Mouse (Mus musculus): ENCODE measurements around the gene Dusp2. TPM values are rescaled to one million over a fixed set of nuclear protein-coding genes. Genes with fewer than 3 reads are reported as not detected.

Dusp2 gene
- polyA plus RNA-seq, 1 experiment from 2014 or later, result 7.7 TPM

DNA sequence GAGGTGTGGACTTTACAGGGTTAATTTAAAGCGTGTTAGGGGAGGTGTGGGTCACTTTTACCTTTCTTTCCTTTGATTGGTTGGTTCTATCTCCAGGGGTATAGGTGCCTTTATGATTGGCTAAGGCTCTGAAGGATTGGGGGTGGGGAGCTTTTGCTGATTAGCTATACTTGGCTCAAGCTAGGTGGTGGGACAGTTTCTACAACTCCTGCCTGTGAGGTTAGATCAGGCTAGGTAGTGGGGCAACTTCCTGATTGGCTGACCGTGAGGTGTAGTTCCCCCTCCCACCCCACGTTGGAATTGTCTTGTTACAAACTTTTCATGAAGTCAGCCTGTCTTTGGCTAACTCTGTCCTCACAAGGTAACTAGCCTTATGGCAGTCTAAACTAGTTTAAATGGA lies 28.8 kb upstream of the Dusp2 start:
- Histone ChIP-seq H3K27me3 (replicated peaks; ENCODE audit: control insufficient read depth, insufficient read depth, low read length) (no peaks in the 10 kb centered on the region), H3K4me1 (replicated peaks; ENCODE audit: control insufficient read depth, insufficient read depth, low read length) (no peaks in the 10 kb centered on the region), H3K9me3 (ENCODE audit: control insufficient read depth, low read length) (no peaks in the 10 kb centered on the region), H3K36me3 (ENCODE audit: control insufficient read depth, insufficient read depth) (no peaks in the 10 kb centered on the region), H3K4me3 (replicated peaks; ENCODE audit: low read length) (no peak overlapping the region), H3K27ac (ENCODE audit: low read length) (no peak overlapping the region), H3K4me2 (ENCODE audit: low read length) (no peak overlapping the region), H3K9ac (replicated peaks; ENCODE audit: low read depth, low read length) (no peak overlapping the region)
- ATAC-seq, result no peak
- 55% methylated on average over 3 of the region's 3 CpGs for WGBS

DNA sequence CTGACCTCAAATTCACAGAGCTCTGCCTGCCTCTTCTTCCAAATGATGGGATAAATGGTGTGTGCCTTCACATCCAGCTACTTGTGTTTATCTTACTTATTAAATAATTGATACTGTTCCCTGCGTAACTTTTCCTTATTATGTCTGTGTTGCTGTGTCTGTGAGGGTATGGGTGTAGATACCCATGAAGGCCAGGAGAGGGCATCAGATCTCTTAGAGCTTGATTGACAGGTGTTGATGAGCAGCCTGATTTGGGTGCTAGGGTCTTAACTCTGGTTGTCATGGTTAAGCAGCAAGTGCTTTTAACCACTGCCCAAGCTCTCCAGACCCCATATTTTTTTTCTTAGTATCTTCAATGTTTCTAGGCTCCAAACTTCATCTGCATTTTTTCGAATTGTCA lies 27.3 kb upstream of the Dusp2 start:
- no peak for ATAC-seq
- WGBS, result 94% methylated on average over 2 of the region's 2 CpGs

DNA sequence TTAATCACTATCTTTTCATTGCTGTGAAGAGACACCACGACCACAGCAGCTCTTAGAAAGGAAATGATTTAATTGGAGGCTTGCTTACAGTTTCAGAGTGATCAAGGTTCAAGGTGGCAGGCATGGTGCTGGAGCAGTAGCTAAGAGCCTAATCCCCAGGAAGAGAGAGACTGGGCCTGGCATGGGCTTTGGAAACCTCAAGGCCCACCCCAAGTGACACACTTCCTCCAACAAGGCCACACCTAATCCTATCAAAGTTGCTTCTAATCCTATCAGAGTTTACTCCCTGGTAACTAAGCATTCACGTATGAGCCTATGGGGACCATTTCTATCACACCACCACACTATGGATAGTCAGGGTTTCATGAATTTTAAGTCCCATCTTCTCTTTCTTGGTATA lies 25.7 kb upstream of the Dusp2 start:
- 67% methylated on average over 2 of the region's 2 CpGs for WGBS

More for the DNA sequence above, 27.3 kb upstream of the Dusp2 start:
- H3K4me1 ChIP-seq (replicated peaks; ENCODE audit: control insufficient read depth, insufficient read depth, low read length), result no peaks in the 10 kb centered on the region
- H3K36me3 ChIP-seq (ENCODE audit: control insufficient read depth, insufficient read depth), result no peaks in the 10 kb centered on the region
- H3K27me3 ChIP-seq (replicated peaks; ENCODE audit: control insufficient read depth, insufficient read depth, low read length), result no peaks in the 10 kb centered on the region
- no peak overlapping the region for H3K4me3 ChIP-seq (replicated peaks; ENCODE audit: low read length)
- no peak overlapping the region for H3K4me2 ChIP-seq (ENCODE audit: low read length)
- no peak overlapping the region for H3K27ac ChIP-seq (ENCODE audit: low read length)
- no peak overlapping the region for H3K9ac ChIP-seq (replicated peaks; ENCODE audit: low read depth, low read length)
- no peaks in the 10 kb centered on the region for H3K9me3 ChIP-seq (ENCODE audit: control insufficient read depth, low read length)

DNA sequence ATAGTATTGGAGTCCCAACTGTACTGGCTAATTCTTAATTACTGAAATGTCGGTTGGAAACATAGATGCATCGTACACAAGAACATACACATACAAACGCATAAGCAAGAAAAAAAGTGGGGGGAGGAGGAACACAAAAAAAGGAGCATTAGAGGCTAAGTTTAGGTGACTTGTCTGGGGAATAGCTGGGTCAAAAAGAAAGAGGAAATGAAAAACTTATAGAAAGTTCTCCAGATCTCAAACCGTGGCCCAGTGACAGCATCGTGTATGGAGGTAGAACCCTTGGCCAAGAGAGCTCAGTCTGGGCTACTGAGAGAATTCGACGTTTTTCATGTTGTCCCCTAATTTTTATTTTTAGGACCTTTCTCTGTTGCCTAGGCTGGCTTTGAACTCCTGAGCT lies 25.3 kb upstream of the Dusp2 start:
- Histone ChIP-seq H3K4me2 (ENCODE audit: low read length) (no peak overlapping the region), H3K27me3 (replicated peaks; ENCODE audit: control insufficient read depth, insufficient read depth, low read length) (no peaks in the 10 kb centered on the region), H3K9me3 (ENCODE audit: control insufficient read depth, low read length) (no peaks in the 10 kb centered on the region), H3K4me1 (replicated peaks; ENCODE audit: control insufficient read depth, insufficient read depth, low read length) (no peaks in the 10 kb centered on the region), H3K9ac (replicated peaks; ENCODE audit: low read depth, low read length) (no peak overlapping the region), H3K27ac (ENCODE audit: low read length) (no peak overlapping the region), H3K36me3 (ENCODE audit: control insufficient read depth, insufficient read depth) (no peaks in the 10 kb centered on the region), H3K4me3 (replicated peaks; ENCODE audit: low read length) (no peak overlapping the region)
- 92% methylated on average over 7 of the region's 7 CpGs for WGBS
- no peak for ATAC-seq

More for the DNA sequence above, 25.7 kb upstream of the Dusp2 start:
- Histone ChIP-seq H3K27me3 (replicated peaks; ENCODE audit: control insufficient read depth, insufficient read depth, low read length) (no peaks in the 10 kb centered on the region), H3K4me3 (replicated peaks; ENCODE audit: low read length) (no peak overlapping the region), H3K9ac (replicated peaks; ENCODE audit: low read depth, low read length) (no peak overlapping the region), H3K4me2 (ENCODE audit: low read length) (no peak overlapping the region), H3K36me3 (ENCODE audit: control insufficient read depth, insufficient read depth) (no peaks in the 10 kb centered on the region), H3K4me1 (replicated peaks; ENCODE audit: control insufficient read depth, insufficient read depth, low read length) (no peaks in the 10 kb centered on the region), H3K27ac (ENCODE audit: low read length) (no peak overlapping the region), H3K9me3 (ENCODE audit: control insufficient read depth, low read length) (no peaks in the 10 kb centered on the region)
- no peak for ATAC-seq

DNA sequence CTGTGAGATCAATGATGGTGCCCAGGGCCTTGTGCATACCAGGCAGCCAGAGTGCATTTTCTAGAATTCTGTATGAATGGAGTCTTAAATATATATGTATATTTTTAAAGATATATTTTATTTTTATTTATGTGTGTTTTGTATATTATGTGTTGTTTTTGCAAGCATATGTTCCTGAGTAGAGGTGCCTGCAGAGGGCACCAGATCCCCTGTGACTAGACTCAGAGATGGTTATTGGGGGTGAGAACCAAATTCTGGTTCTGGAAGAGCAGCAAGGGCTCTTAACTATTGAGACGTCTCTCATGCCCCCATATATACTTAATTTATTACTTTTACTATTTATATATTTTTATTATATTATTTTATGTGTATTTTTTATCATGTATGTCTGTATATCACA lies 24.8 kb upstream of the Dusp2 start:
- H3K36me3 ChIP-seq (ENCODE audit: control insufficient read depth, insufficient read depth), result no peaks in the 10 kb centered on the region
- no peak overlapping the region for H3K27ac ChIP-seq (ENCODE audit: low read length)
- H3K4me3 ChIP-seq (replicated peaks; ENCODE audit: low read length), result no peak overlapping the region
- H3K9me3 ChIP-seq (ENCODE audit: control insufficient read depth, low read length), result no peaks in the 10 kb centered on the region
- H3K9ac ChIP-seq (replicated peaks; ENCODE audit: low read depth, low read length), result no peak overlapping the region
- H3K4me1 ChIP-seq (replicated peaks; ENCODE audit: control insufficient read depth, insufficient read depth, low read length), result no peaks in the 10 kb centered on the region
- H3K27me3 ChIP-seq (replicated peaks; ENCODE audit: control insufficient read depth, insufficient read depth, low read length), result no peaks in the 10 kb centered on the region
- 93% methylated on average over 1 of the region's 1 CpGs for WGBS
- no peak overlapping the region for H3K4me2 ChIP-seq (ENCODE audit: low read length)
- no peak for ATAC-seq

DNA sequence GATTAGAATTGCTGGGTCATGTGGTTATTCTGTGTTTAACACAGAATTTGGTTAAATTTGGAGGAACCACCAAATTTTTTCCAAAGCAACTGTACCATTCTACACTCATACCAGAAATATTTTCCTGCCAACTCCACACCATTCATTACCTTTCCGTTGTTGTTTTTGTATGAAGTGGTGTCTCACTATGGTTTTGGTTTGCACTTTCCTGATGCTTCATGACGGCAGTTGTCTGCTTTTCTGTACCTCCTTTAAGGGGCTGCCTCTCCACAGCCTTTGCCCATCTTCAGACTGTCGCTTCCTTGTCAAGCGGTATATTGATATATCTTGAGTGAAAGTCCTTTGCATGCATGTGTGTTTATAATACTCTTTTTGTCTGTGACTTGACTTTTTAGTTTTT lies 23.2 kb upstream of the Dusp2 start:
- Histone ChIP-seq H3K27ac (ENCODE audit: low read length) (no peak overlapping the region), H3K36me3 (ENCODE audit: control insufficient read depth, insufficient read depth) (no peaks in the 10 kb centered on the region), H3K27me3 (replicated peaks; ENCODE audit: control insufficient read depth, insufficient read depth, low read length) (no peaks in the 10 kb centered on the region), H3K4me1 (replicated peaks; ENCODE audit: control insufficient read depth, insufficient read depth, low read length) (no peaks in the 10 kb centered on the region), H3K9me3 (ENCODE audit: control insufficient read depth, low read length) (no peaks in the 10 kb centered on the region), H3K4me3 (replicated peaks; ENCODE audit: low read length) (no peak overlapping the region), H3K9ac (replicated peaks; ENCODE audit: low read depth, low read length) (no peak overlapping the region), H3K4me2 (ENCODE audit: low read length) (no peak overlapping the region)
- 96% methylated on average over 4 of the region's 4 CpGs for WGBS
- ATAC-seq, result no peak

DNA sequence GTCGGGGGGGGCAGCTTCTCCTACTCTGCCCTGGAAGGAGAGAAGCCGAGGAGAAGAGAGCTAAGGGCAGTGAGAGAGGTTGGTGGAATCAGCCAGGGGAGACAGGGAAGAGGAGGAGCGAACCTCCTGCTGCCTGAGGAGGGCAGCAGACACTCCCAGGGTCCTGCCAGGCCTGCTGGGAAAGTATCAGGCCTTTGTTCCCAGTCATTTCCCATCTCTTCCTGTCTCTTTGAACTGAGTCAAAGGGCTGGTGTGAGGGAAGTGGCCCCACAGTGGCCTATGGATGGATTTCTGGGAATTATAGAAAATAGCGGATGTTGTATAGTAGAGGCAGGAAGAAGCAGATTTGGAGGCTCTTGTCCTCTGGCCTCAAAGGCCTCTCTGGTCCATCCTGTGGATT lies 22.1 kb upstream of the Dusp2 start:
- H3K27me3 ChIP-seq (replicated peaks; ENCODE audit: control insufficient read depth, insufficient read depth, low read length), result no peaks in the 10 kb centered on the region
- no peak overlapping the region for H3K27ac ChIP-seq (ENCODE audit: low read length)
- no peak overlapping the region for H3K9ac ChIP-seq (replicated peaks; ENCODE audit: low read depth, low read length)
- H3K4me3 ChIP-seq (replicated peaks; ENCODE audit: low read length), result no peak overlapping the region
- 44% methylated on average over 4 of the region's 4 CpGs for WGBS
- H3K9me3 ChIP-seq (ENCODE audit: control insufficient read depth, low read length), result no peaks in the 10 kb centered on the region
- no peak for ATAC-seq
- no peaks in the 10 kb centered on the region for H3K36me3 ChIP-seq (ENCODE audit: control insufficient read depth, insufficient read depth)
- no peak overlapping the region for H3K4me2 ChIP-seq (ENCODE audit: low read length)
- no peaks in the 10 kb centered on the region for H3K4me1 ChIP-seq (replicated peaks; ENCODE audit: control insufficient read depth, insufficient read depth, low read length)

DNA sequence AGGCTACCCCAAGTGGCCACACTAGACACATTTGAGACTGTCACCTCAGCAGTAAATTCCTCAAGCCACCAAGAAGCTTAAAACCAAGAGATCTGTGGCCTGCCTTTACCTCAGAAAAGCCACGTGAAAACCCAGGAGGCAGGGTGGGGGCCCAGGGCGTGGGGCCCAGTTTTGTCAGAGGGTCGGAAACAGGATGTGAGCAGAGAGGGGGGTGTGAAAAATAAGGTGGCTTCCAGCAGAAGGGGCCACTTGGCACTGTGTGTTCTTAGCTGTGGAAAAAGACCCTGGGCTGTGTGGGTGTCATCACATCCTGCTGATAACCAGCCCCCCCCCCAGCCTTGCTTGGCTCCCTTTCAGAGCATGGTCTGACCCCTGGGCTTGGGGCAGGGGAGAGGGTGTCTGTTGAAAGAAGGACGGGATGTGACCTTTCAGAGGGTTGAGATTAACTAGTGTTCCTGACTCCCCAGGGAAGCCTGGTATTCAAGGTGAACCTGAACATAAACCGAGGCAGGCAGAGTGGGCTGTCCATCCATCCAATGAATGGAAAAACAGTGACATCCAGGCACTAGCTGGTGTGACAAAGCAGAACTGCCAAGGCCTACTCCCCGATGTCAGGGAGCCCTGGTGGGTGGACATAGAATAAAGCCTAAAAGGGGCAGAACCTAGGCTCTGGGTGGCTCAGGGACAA lies 21.3 kb upstream of the Dusp2 start:
- H3K27ac ChIP-seq (ENCODE audit: low read length), result no peak overlapping the region
- WGBS, result 79% methylated on average over 6 of the region's 6 CpGs
- H3K4me1 ChIP-seq (replicated peaks; ENCODE audit: control insufficient read depth, insufficient read depth, low read length), result no peaks in the 10 kb centered on the region
- H3K9me3 ChIP-seq (ENCODE audit: control insufficient read depth, low read length), result no peaks in the 10 kb centered on the region
- H3K36me3 ChIP-seq (ENCODE audit: control insufficient read depth, insufficient read depth), result no peaks in the 10 kb centered on the region
- no peaks in the 10 kb centered on the region for H3K27me3 ChIP-seq (replicated peaks; ENCODE audit: control insufficient read depth, insufficient read depth, low read length)
- no peak overlapping the region for H3K4me3 ChIP-seq (replicated peaks; ENCODE audit: low read length)
- H3K4me2 ChIP-seq (ENCODE audit: low read length), result no peak overlapping the region
- H3K9ac ChIP-seq (replicated peaks; ENCODE audit: low read depth, low read length), result no peak overlapping the region
- ATAC-seq, result no peak

DNA sequence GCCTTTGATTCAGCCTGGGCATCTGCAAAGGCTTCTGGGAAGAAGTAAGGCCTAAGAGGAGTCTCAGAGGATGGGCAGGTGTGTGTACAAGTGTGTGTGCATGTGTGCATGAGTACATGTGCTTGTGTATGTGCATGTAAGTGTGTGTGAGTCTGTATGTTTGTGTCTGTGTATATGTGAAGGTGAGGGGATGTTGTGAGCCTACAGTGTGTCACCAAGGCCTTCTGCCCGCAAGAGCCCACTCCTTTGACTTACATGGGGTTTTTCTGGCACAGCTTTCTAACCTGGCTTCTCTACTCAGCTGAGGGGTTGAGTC lies 20.8 kb upstream of the Dusp2 start:
- Histone ChIP-seq H3K36me3 (ENCODE audit: control insufficient read depth, insufficient read depth) (no peaks in the 10 kb centered on the region), H3K27ac (ENCODE audit: low read length) (no peak overlapping the region), H3K9ac (replicated peaks; ENCODE audit: low read depth, low read length) (no peak overlapping the region), H3K4me3 (replicated peaks; ENCODE audit: low read length) (no peak overlapping the region), H3K4me1 (replicated peaks; ENCODE audit: control insufficient read depth, insufficient read depth, low read length) (no peaks in the 10 kb centered on the region), H3K4me2 (ENCODE audit: low read length) (no peak overlapping the region), H3K27me3 (replicated peaks; ENCODE audit: control insufficient read depth, insufficient read depth, low read length) (no peaks in the 10 kb centered on the region), H3K9me3 (ENCODE audit: control insufficient read depth, low read length) (no peaks in the 10 kb centered on the region)
- WGBS, result 96% methylated on average over 1 of the region's 1 CpGs
- ATAC-seq, result no peak

DNA sequence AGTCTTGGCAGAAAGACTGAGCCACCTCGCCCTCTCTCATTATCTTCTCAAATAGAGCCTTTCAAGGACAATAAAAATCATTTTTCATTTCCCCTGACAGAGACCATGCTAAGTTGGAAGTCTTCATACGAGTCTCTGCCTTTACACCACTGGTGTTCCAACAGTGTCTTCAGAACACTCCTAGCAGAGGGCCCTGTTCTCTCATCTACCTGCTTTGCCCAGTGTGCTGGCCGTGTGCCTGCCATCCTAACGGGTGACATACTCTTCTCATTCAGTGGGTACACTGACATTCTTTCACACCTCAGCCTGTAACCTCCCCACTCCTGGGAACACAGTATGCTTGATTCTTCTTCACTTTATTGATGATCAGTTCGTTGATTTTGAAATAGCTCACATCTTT lies 19.5 kb upstream of the Dusp2 start:
- 66% methylated on average over 5 of the region's 5 CpGs for WGBS
- Histone ChIP-seq H3K4me1 (replicated peaks; ENCODE audit: control insufficient read depth, insufficient read depth, low read length) (no peaks in the 10 kb centered on the region), H3K27ac (ENCODE audit: low read length) (no peak overlapping the region), H3K4me2 (ENCODE audit: low read length) (no peak overlapping the region), H3K4me3 (replicated peaks; ENCODE audit: low read length) (no peak overlapping the region), H3K36me3 (ENCODE audit: control insufficient read depth, insufficient read depth) (no peaks in the 10 kb centered on the region), H3K9ac (replicated peaks; ENCODE audit: low read depth, low read length) (no peak overlapping the region), H3K27me3 (replicated peaks; ENCODE audit: control insufficient read depth, insufficient read depth, low read length) (no peaks in the 10 kb centered on the region), H3K9me3 (ENCODE audit: control insufficient read depth, low read length) (no peaks in the 10 kb centered on the region)
- no peak for ATAC-seq
